Mouse (Mus musculus) hindlimb bud, embryonic 11.5 days (tissue): ENCODE measurements around the gene Foxo3.

Source experiments
- DNase-seq: peaks from one replicate; pipeline ENCODE4 v3.0.0-alpha.2; 2012; ENCODE audit warnings: low read depth, low spot score; ENCODE audit errors: extremely low spot score

Foxo3 gene

DNA sequence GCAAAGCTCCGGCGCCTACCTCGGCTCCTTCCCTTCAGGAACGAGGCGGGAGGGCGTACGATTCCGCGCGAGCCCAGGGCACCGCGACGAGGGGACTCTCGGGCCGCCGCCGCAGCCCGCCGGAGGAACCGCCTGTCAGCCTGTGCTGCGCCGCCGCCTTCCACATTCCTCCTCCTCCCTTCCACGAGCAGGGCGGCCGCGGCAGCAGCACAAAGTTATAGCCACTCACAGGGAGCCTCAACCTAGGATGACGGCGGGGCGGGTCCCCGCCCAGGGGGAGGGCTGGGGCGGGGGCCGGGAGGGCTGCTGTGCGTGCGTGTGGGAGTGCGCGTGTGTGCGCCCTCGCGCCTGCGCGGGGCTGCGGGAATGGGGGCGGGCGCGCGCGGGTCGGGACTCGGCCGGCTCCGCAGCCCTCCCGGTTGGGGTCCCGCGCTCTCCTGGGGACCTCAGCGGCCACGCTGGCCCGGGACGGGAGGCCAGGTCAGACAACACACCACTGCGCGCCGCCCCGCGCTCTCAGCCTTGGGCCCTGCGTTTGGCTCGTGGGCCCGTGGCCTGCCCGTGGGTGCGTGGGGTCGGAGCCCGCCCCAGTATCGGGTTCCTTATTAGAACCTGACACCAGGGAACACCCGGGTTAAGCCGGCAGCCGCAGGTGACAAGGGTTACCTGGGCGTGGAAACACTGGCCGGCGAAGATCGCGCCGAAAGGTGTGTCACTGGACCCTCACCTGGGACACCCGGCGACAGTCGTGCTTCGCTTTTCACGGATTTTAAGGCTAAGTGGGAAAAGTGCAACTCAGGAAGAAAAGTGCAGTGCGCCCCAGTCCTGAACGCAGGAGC lies at the start of gene Foxo3:
TSS of gene Foxo3 (minus strand) at position 249 of the 839 bp plus-strand sequence.
- DNase-seq, result no peak

DNA sequence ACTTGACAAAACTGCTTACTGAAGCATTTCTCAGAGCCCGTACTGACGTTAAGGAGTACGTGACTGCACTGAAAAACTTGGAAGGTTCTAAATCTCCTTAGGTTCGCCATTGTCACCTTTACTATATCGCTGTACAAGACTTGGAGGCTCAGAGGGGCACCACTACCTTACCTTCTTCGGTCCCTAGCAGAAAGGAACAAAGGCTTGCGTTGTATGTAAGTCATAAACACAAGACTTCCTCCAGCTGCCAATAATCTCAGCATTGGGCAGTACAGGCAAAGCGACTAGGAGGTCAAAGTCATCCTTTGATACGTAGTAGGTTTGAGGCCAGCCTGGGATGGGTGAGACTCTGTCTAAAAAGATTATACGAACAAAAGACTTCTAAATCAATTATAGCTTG lies 48.8 kb upstream of the Foxo3 start:
- no peak for DNase-seq

DNA sequence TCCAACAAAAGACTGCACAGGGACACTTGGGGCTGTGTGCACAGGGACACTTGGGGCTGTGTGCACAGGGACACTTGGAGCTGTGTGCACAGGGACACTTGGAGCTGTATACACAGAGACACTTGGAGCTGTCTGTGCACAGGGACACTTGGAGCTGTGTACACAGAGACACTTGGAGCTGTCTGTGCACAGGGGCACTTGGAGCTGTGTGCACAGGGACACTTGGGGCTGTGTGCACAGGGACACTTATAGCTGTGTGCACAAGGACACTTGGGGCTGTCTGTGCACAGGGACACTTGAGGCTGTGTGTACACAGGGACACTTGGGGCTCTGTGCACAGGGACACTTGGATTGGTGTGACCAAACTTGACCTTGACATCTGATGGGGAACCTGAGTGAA lies 47.4 kb upstream of the Foxo3 start:
- no peak for DNase-seq

DNA sequence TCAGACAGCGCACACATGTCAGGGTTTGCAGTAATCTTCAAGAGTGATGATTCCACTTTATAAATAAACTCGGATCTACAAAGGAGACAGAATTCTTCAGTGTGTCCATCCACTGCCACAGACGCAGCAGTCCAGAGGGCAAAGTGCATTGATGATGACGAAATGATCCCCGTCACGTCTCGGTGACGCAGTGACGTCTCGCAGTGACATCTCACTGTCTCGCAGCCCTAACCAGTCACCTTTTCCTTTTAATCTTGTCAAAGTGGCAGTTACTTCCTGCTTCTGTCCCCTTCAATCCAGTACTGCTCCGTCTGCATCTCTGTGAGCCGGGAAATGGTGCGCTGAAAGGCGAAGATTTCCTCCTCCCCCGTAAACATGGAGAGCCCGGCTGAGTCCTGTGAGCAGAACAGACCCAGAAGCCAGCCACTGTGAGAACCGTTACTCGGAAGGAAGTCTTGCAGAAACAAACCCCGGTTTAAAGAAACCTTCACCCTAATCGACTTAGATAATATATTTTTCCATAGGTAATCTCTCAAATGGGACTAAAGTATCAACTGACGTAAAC lies 36.7 kb upstream of the Foxo3 start:
- no peak for DNase-seq

DNA sequence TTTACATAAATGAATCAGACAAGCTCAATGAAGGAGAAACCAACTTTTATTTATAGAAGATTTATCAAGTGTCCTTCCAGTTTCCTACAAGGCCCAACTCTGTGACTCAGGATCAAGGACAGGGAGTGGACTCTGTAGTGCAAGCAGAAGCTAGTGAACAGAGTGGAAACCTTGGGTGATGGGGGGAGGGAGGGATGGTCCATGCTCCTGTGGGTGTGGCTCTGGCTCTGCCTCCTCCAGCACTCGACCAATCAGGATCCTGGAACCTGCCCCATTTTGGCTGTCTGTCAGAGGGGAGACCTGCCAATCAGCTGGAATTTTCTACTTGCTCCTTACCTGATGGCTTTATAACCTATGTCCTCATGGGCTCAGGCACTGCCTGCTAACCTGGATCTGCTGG lies 36.0 kb upstream of the Foxo3 start:
- DNase-seq, result no peak

DNA sequence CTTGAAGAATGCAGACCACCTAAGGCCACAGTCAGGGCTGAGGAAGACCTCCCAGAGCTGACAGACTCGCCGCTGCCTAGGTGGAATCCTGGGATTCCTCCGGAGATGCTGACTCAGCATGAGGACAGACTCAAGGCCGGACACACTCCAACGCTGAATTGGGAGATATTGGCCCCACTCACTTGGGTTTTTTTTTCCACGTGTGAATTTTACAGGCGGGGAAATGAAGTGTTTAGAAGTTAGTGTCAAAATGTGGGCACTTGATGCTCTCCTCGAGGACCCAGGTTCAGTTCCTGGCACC lies 32.1 kb upstream of the Foxo3 start:
- no peak for DNase-seq

DNA sequence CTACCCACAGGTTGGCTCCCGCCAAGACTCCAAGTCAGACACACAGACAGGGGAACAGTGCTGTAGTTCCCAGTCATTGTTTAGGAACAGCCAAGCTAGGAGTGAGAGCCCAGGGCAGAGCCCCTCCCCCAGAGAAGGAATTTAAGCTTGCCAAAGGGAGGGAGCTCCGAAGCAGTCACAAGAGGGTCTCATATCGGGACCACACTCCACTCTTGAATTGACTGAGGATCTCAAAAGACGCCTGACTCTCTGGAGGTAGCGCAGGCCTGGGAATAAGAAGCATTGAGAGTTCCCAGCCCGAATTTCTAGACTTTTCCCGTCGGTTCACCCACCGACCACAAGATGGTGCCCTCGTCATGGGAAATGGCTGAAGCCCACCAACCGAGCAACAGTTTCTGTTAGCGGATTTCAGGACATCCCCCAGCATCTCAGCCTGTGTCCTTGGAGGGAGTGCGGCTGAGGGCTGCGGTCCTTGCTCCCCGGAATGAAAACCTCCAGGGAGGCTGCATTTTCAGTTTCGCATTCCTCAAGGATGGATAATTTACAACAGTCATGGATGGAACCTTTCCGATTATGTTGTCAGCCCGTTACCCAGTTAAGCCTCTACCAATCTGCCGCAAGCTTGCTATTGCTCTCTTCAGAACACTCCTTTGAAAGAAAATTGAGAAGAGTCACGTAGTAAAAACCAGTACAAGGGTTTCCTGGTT lies 31.6 kb upstream of the Foxo3 start:
- DNase-seq, result peak; percentile 64

DNA sequence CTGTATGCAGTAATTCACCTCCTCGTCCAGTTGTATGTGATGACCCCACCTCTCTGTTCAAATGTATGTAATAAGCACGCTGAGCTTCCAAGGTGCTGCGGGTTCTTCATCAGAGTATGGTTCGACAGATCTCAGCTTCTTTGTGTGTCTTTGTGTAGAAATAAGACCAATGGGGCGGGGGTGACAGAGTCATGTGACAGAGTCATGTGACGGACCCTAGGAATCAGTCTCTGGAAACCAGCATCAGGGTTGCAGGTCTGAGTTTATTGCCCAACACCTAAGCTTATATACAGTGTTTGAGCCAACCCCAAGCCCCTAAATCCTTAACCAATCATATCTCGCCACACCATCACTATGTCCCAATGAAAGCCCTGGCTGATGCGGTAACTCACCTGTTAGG lies 29.9 kb upstream of the Foxo3 start:
- no peak for DNase-seq

DNA sequence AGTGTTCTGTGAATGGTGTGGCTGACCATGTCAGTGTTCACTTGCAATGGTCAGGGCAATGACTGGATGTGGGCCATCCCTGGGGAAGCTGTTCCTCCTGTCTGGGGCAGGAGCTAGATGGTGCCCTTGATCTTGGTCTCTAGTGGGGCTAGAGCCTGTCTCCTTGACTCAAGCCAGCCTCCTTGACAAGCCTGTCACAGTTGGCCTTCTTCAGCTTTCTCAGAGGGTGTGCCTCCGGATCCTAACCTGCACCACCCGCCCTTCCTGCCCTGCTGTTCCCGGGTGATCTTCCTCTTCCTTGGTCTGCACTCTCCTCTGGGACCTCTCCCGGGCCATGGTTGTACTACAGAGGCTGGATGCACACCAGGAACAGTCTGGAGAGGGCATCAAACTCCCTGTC lies 24.2 kb upstream of the Foxo3 start:
- no peak for DNase-seq

DNA sequence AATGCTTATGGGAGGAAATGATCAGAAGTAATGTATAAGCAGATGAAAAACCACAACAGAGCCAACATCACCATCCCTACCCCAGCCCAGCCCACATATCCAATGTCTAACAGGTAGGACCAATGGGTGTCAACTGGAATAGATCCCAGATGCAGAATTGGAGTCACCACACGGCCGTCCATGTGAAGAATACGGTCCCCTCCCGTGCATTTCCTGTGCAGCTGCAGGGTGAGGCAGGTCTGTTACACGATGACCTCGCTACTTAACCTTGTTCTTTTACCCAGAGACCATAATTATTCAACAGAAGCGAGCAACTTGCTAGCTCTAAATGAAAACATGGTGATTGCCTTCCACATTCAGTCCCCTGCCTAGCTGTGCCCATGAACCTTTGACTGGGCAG lies 23.4 kb upstream of the Foxo3 start:
- no peak for DNase-seq

DNA sequence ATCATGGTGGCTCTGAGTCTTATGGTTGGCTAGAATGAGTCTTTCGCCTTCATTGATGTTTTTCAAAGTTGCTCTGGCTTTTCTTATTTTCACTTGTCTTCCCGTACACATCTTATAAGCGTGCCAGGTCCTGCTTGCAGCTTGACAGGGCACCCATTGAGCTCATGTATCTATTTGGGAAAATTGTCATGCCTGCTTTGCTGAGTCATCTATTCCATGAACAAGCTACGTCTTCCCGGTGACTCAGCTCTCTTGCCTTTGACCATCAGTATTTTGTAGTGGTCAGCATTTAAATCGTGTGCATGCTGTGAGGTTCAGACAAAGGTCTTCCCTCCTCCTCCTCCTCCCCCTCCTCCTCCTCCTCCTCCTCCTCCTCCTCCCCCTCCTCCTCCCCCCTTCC lies 22.9 kb upstream of the Foxo3 start:
- no peak for DNase-seq

DNA sequence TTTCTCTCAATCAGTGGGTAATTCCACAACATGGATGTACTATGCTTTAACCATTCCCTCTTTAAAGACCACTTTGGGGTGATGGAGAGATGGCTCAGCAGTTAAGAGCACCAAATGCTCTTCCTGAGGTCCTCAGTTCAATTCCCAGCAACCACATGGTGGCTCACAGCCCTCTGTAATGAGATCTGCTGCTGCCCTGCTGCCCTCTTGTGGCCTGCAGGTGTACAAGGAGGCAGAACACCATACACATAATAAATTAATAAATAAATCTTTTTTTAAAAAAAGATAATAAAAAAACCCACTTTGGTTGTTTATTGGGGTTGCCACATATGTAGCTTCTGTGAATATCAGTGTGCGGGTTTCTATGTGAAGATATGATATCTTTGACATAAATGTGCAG lies 21.4 kb upstream of the Foxo3 start:
- DNase-seq, result no peak

DNA sequence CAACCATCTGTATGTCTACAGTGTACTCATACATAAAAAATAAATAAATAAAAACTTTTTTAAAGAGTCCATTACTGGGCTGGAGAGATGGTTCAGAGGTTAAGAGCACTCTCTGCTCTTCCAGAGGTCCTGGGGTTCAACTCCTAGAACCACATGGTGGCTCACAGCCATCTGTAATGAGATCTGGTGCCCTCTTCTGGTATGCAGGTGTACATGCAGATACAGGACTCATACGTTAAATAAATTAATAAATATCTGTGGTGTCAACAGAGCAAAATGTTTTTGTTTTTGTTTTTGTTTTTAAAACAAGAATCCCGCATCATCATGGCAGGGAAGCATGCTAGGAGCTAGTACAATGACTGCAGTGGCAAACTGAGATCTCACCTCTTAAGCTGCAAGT lies 20.6 kb upstream of the Foxo3 start:
- no peak for DNase-seq

DNA sequence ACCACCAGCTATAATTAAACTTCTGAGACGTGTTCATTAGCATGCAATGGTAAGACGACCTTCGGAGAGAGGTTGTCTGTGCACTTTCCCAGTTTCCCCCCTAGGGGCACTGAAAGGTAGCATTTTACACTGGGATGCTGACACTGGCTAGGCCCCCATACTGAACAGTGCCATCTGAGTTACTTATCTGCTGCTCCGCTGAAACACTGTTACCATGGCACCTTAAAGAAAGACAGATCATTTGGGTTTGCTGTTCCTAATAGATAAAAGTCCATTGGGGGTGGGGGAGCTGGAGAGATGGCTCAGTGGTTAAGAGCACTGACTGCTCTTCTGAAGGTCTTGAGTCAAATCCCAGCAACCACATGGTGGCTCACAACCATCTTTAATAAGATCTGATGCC lies 20.0 kb upstream of the Foxo3 start:
- no peak for DNase-seq

DNA sequence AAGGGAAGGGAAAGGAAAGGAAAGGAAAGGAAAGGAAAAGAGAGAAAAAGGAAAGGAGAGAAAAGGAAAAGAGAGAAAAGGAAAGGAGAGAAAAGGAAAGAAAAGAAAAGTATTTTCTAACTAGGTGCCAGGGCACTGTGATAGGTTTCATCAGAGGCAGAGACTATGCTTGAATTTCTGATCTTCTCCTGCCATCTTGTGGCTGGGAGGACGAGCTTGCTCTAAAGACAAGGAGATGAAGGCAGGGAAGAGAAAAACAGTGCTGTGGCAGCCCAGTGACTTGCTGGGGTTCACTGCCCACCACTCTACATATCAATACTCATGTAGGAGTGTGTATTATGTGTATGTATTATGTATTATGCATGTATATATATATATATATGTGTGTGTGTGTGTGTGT lies 18.5 kb upstream of the Foxo3 start:
- DNase-seq, result no peak

DNA sequence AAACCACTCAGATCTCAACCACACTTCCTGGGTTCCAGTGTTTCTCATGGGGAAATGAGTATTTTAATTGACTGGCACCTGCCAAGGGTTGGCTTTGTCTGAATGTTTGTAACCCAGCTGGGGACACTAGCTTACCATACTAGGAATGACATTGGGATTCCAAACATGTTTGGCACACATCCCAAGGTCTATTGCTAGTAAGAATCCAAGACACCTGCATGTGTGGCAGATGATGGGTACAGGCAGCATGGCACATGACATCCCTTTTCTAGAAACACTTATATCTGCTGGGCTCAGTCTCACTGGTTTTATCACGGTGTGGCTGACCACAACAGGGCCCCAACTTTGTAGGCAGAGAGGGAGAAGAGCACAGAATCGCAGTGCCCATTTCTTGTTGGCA lies 17.8 kb upstream of the Foxo3 start:
- no peak for DNase-seq

DNA sequence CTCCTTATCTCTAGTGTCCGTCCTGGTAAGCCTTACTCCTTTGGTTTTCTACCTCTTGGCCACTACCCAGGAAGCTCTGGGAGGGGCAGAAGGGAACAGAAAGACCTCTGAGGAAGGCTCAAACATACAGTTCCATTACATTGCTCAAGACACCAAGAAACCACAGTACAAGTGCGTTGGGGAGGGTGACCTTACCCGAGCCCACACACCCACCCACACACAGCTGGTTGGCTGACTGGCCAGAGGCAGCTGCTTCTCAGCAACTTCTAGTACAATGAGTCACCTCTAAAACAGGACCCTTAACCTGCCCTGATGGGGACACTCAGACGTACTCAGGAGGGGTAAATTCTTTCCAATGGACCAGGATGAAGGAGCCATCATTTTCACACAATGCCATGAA lies 17.3 kb upstream of the Foxo3 start:
- DNase-seq, result no peak

DNA sequence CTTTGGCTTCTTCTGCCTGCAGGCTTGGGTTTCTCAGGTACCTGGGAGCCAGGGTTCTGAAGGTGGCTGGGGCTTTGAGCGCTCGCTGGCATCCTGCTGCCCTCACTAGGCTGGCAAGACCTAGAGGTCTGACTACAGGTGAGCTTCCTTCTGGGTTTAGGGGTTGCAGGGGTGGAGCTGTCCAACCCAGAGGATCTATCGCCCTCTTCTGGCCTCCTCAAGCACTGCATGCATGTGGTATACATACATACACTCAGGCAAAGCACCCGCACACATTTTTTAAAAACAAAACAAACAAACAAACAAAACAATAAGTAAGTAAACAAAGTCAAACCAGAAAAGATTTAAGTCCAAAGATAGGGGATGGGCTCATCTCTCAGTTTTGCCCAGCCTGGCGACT lies 14.8 kb upstream of the Foxo3 start:
- DNase-seq, result no peak

DNA sequence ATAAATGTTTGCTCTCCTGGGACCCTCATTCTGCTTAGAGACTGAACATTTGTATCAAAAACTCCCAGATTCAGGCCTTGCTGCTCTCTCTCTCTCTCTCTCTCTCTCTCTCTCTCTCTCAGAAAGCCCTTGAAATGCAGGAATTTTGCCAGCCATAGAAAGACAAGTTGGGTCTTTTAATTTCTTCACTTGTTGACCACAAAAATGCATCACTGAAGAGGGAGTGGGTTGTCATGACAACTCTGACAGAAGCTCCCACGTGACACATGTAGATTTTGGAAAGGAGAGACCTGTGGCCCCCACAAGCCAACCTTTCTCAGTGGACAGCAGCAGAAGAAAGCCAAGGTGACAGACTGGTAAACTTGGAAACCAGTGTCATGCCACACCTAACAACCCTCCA lies 11.1 kb upstream of the Foxo3 start:
- no peak for DNase-seq

DNA sequence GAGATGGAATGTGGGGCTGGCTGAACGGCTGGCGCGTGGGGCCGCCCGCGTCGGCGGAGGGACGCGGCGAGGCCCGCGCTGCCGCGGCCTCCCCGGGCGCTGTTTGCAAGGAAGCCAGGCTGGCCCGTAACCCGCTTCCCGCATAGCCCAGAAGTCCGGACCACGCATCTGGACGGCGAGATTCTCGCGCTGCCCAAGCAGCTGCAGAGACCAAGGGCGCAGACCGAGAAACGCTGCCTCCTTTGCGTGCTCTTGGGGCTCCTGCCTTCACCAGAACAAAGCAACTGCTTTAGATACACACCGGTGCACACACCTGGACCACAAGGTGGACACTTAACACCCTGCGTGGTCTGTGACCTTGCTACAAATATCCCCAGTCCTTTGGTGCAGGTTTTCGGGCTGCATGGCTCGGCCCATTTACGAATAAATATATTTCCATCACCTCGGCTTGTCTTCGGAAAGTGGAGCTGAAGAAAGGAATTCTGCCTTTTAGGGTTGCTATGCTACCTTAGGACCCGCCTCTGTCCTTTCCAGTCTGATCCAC lies 1.8 kb upstream of the Foxo3 start:
- no peak for DNase-seq

DNA sequence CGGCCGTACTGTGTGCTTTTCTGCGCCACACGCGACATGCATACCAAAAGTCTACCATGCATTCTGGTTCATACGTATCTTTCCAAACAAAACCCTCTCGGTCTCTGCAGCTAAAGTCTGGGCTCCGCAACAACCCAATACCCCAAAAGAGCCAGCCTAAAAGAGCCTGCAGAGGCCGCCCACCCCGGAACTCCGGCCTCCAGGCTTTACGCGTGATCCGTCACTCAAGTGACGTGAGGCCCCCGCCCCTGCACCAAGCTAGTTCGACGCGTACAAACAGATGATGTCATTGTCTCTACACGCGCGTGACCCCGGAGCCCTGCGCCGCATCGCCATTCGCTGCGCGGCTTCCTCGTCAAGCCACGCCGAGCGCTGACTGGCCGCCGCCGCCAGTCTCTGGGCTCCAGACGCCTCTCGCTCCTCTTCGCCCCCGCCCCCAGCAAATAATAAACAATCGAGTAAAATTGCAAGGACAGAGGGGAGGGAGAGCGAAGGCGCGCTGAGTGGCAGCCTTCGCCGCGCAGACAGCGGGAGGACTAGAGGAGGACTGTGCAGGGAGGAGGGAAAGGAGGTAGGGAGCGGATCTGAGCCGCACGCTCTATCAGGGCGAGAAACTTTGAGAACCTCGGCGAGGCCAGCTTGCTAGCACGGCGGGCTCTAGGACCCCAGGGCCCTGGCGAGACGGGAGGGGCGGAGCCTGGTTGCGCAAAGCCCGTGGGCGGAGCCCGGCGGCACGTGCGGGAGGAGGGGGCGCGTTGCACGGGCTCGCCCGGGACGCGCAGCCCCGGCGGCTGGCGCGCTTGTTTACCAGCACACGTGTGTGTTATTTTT lies 1.1 kb upstream of the Foxo3 start:
- DNase-seq, result peak; percentile 90
